Mouse (Mus musculus) spleen, adult 2 months (tissue): ENCODE measurements around the gene Muc1.

Source experiments
- CTCF ChIP-seq: fragments of 200-500 bp; IDR thresholded peaks from 2 replicates; pipeline ENCODE4 v1.5.1; 2011; ENCODE audit warnings: mild to moderate bottlenecking, inconsistent platforms; ENCODE audit not compliant: insufficient read depth, insufficient read length, insufficient replicate concordance; ENCODE audit errors: extremely low read depth
- POLR2A ChIP-seq: fragments of 200-500 bp; IDR thresholded peaks from 2 replicates; pipeline ENCODE4 v1.6.1; 2011; ENCODE audit warnings: low read depth, low read length, inconsistent platforms

- TF ChIP-seq POLR2A: no peak
- TF ChIP-seq CTCF: no peak
These were observed 15.5 kb downstream of the Muc1 start for GRCm38 (mm10) chr3:89244158-89244981.
